In genomic region chr11:118013339-118013738, GRCm38 (mm10) we compare ENCODE assay signal across 12 mouse cellular contexts.
"Had no signal": no experiment of that assay in that cellular context is flagged by ENCODE, and none has a peak within 500 bp of the region (broad histone marks: within the 10 kb centered on the region; RNA-seq: fewer than 3 reads in every experiment).

No protein-coding gene starts in this region.

- H3K4me2 ChIP-seq: kidney, embryonic 15.5 days; limb, embryonic 15.5 days; lung, embryonic 14.5 days; midbrain, embryonic 15.5 days had no signal

- H3K27ac ChIP-seq: kidney, embryonic 15.5 days; limb, embryonic 15.5 days; midbrain, embryonic 10.5 days; midbrain, embryonic 15.5 days had no signal

- H3K36me3 ChIP-seq: midbrain, embryonic 15.5 days had no signal

- H3K9ac ChIP-seq: kidney, embryonic 15.5 days; limb, embryonic 15.5 days; lung, embryonic 14.5 days; midbrain, embryonic 15.5 days had no signal

- H3K27me3 ChIP-seq: kidney, embryonic 15.5 days; limb, embryonic 15.5 days; midbrain, embryonic 15.5 days had no signal

- ATAC-seq: midbrain, embryonic 15.5 days had no signal

- DNase-seq: kidney, adult 18-20 months; kidney, postnatal 14 days; left cerebral cortex, postnatal 4 days; lung, embryonic 14.5 days; lung, postnatal 10 days; lung, postnatal 4 days; right cerebral cortex, postnatal 14 days; thymus, postnatal 36 days had no signal

- H3K9me3 ChIP-seq: kidney, embryonic 15.5 days; limb, embryonic 15.5 days; midbrain, embryonic 15.5 days had no signal

- H3K4me3 ChIP-seq: kidney, embryonic 15.5 days; limb, embryonic 15.5 days; midbrain, embryonic 10.5 days; midbrain, embryonic 15.5 days had no signal
